Mouse (Mus musculus) skeletal muscle tissue, postnatal 0 days (tissue): ENCODE results near the gene Notch2. TPM values are rescaled to one million over a fixed set of nuclear protein-coding genes. Genes with fewer than 3 reads are reported as not detected.

Experiments used
- polyA plus RNA-seq: library from polyadenylated mRNA; unstranded; fragments of >200 nt; fragmentation: Nextera tagmentation; extraction: Ambion mirVana; gene quantifications from 2 replicates; pipeline ENCODE4 v1.2.1, GENCODE M21; 2015

Notch2 gene
- polyA plus RNA-seq = 11.2 and 11.4 TPM in 2 replicates

GRCm38 (mm10) chr3:98013401-98014281 lies at the start of gene Notch2:
Notch2 (plus strand) TSS chr3:98013527.

GRCm38 (mm10) chr3:98160330-98160729 lies 147.0 kb downstream of the Notch2 start, which contains the start of gene Adam30:
Adam30 (plus strand) TSS chr3:98160630.

Other genes starting within 250 kb of the Notch2 start
- 235 and 350 TPM in 2 replicates for gene Pde4dip, start 124.8 kb upstream of the Notch2 start, polyA plus RNA-seq
- gene Sec22b, start 112.3 kb upstream of the Notch2 start, polyA plus RNA-seq = 60.4 and 67.5 TPM in 2 replicates
- gene Adam30, start 147.1 kb downstream of the Notch2 start, polyA plus RNA-seq = not detected in 2 replicates
- not detected in 2 replicates for gene Reg4, start 208.6 kb downstream of the Notch2 start, polyA plus RNA-seq